Mouse (Mus musculus) cerebellum, adult 8-10 months (tissue): ENCODE measurements around the gene Pheta2.
"Not testable (repeated sequence)": the region's sequence is repeated elsewhere in the genome, so short reads cannot be mapped to it uniquely, and the experiment has no call there.

ENCODE experiments used
- DNase-seq: peaks from one replicate; pipeline ENCODE4 v3.0.0; 2022

Pheta2 gene

GRCm38 (mm10) chr15:82372446-82372845 lies 33.7 kb downstream of the Pheta2 start:
- DNase-seq = no peak

- DNase-seq = no peak
Observed at GRCm38 (mm10) chr15:82372991-82373390, 34.2 kb downstream of the Pheta2 start.

GRCm38 (mm10) chr15:82374437-82374836 lies 35.7 kb downstream of the Pheta2 start:
- no peak for DNase-seq

GRCm38 (mm10) chr15:82375855-82376254 lies 37.1 kb downstream of the Pheta2 start:
- DNase-seq = no peak

GRCm38 (mm10) chr15:82376393-82377138 lies 37.8 kb downstream of the Pheta2 start:
- DNase-seq = no peak

GRCm38 (mm10) chr15:82377701-82378100 lies 39.0 kb downstream of the Pheta2 start:
- no peak for DNase-seq

GRCm38 (mm10) chr15:82378261-82379180 lies 39.8 kb downstream of the Pheta2 start:
- no peak for DNase-seq

GRCm38 (mm10) chr15:82379511-82379870 lies 40.7 kb downstream of the Pheta2 start:
- no peak for DNase-seq

GRCm38 (mm10) chr15:82379871-82380713 lies 41.4 kb downstream of the Pheta2 start, which contains the start of gene Cyp2d22:
Gene Cyp2d22 (minus strand): TSS chr15:82380260.
- DNase-seq = peak; percentile 62

GRCm38 (mm10) chr15:82380714-82381062 lies 41.9 kb downstream of the Pheta2 start:
- DNase-seq = no peak

GRCm38 (mm10) chr15:82382441-82382840 lies 43.7 kb downstream of the Pheta2 start:
- DNase-seq = no peak

- no peak for DNase-seq
Observed at GRCm38 (mm10) chr15:82385729-82386128, 47.0 kb downstream of the Pheta2 start.

- not testable (repeated sequence) for DNase-seq
Observed at GRCm38 (mm10) chr15:82389916-82390315, 51.2 kb downstream of the Pheta2 start.

- not testable (repeated sequence) for DNase-seq
Observed at GRCm38 (mm10) chr15:82393922-82394321, 55.2 kb downstream of the Pheta2 start, which contains the start of gene Cyp2d11. Gene Cyp2d11 (minus strand): TSS chr15:82394022.
